Mouse (Mus musculus): ENCODE results near the gene Xxylt1. TPM values are rescaled to one million over a fixed set of nuclear protein-coding genes. Genes with fewer than 3 reads are reported as not detected.

The Xxylt1 gene
- polyA plus RNA-seq, 1 experiment from 2014 or later = 11.7 TPM

- H3K9me3 ChIP-seq (ENCODE audit: control insufficient read depth, low read length) = no peaks in the 10 kb centered on the region
- H3K9ac ChIP-seq (ENCODE audit: low read length) = no peak overlapping the region
- no peak overlapping the region for H3K4me2 ChIP-seq
- H3K27me3 ChIP-seq (ENCODE audit: control insufficient read depth, insufficient read depth, low read length) = no peaks in the 10 kb centered on the region
- ATAC-seq (ENCODE audit: low FRiP score) (no peak), DNase-seq (ENCODE audit: low spot score, missing footprints) (no peak)
- 62% methylated on average over 8 of the region's 8 CpGs for WGBS
- no peaks in the 10 kb centered on the region for H3K36me3 ChIP-seq (ENCODE audit: control insufficient read depth, insufficient read depth, low read length)
- no peak overlapping the region for H3K4me3 ChIP-seq (ENCODE audit: low read depth, low read length)
- peaks cover 13% of the 10 kb centered on the region for H3K4me1 ChIP-seq (ENCODE audit: control insufficient read depth, insufficient read depth, low read length)
- H3K27ac ChIP-seq (ENCODE audit: low read depth, low read length) = no peak overlapping the region
These were observed 57.4 kb downstream of the Xxylt1 start for GRCm38 (mm10) chr16:31023803-31024202.

GRCm38 (mm10) chr16:31022287-31022686, 58.9 kb downstream of the Xxylt1 start:
- no peak overlapping the region for H3K9ac ChIP-seq (ENCODE audit: low read length)
- no peaks in the 10 kb centered on the region for H3K36me3 ChIP-seq (ENCODE audit: control insufficient read depth, insufficient read depth, low read length)
- H3K4me1 ChIP-seq (ENCODE audit: control insufficient read depth, insufficient read depth, low read length) = peaks cover 13% of the 10 kb centered on the region
- 54% methylated on average over 5 of the region's 5 CpGs for WGBS
- H3K27me3 ChIP-seq (ENCODE audit: control insufficient read depth, insufficient read depth, low read length) = no peaks in the 10 kb centered on the region
- ATAC-seq (ENCODE audit: low FRiP score) (no peak), DNase-seq (ENCODE audit: low spot score, missing footprints) (no peak)
- H3K4me2 ChIP-seq = no peak overlapping the region
- H3K4me3 ChIP-seq (ENCODE audit: low read depth, low read length) = no peak overlapping the region
- no peak overlapping the region for H3K27ac ChIP-seq (ENCODE audit: low read depth, low read length)
- H3K9me3 ChIP-seq (ENCODE audit: control insufficient read depth, low read length) = no peaks in the 10 kb centered on the region

- H3K36me3 ChIP-seq (ENCODE audit: control insufficient read depth, insufficient read depth, low read length) = no peaks in the 10 kb centered on the region
- no peak overlapping the region for H3K4me2 ChIP-seq
- DNase-seq (ENCODE audit: low spot score, missing footprints) (no peak), ATAC-seq (ENCODE audit: low FRiP score) (no peak)
- no peak overlapping the region for H3K9ac ChIP-seq (ENCODE audit: low read length)
- H3K4me1 ChIP-seq (ENCODE audit: control insufficient read depth, insufficient read depth, low read length) = peaks cover 13% of the 10 kb centered on the region
- no peaks in the 10 kb centered on the region for H3K9me3 ChIP-seq (ENCODE audit: control insufficient read depth, low read length)
- H3K27ac ChIP-seq (ENCODE audit: low read depth, low read length) = no peak overlapping the region
- no peaks in the 10 kb centered on the region for H3K27me3 ChIP-seq (ENCODE audit: control insufficient read depth, insufficient read depth, low read length)
- H3K4me3 ChIP-seq (ENCODE audit: low read depth, low read length) = no peak overlapping the region
- WGBS = 81% methylated on average over 3 of the region's 3 CpGs
These were observed 61.7 kb downstream of the Xxylt1 start for GRCm38 (mm10) chr16:31019514-31019913.

GRCm38 (mm10) chr16:31017687-31018413, 63.4 kb downstream of the Xxylt1 start:
- ATAC-seq (ENCODE audit: low FRiP score) (no peak), DNase-seq (ENCODE audit: low spot score, missing footprints) (no peak)
- H3K27ac ChIP-seq (ENCODE audit: low read depth, low read length) = no peak overlapping the region
- no peaks in the 10 kb centered on the region for H3K9me3 ChIP-seq (ENCODE audit: control insufficient read depth, low read length)
- no peak overlapping the region for H3K4me2 ChIP-seq
- 91% methylated on average over 10 of the region's 10 CpGs for WGBS
- H3K4me3 ChIP-seq (ENCODE audit: low read depth, low read length) = no peak overlapping the region
- peaks cover 9% of the 10 kb centered on the region for H3K4me1 ChIP-seq (ENCODE audit: control insufficient read depth, insufficient read depth, low read length)
- no peaks in the 10 kb centered on the region for H3K27me3 ChIP-seq (ENCODE audit: control insufficient read depth, insufficient read depth, low read length)
- H3K36me3 ChIP-seq (ENCODE audit: control insufficient read depth, insufficient read depth, low read length) = no peaks in the 10 kb centered on the region
- H3K9ac ChIP-seq (ENCODE audit: low read length) = no peak overlapping the region

- ATAC-seq (ENCODE audit: low FRiP score) = no peak
- Histone ChIP-seq H3K9ac (ENCODE audit: low read length) (no peak overlapping the region), H3K4me2 (no peak overlapping the region), H3K4me3 (ENCODE audit: low read depth, low read length) (no peak overlapping the region), H3K4me1 (ENCODE audit: control insufficient read depth, insufficient read depth, low read length) (peaks cover 4% of the 10 kb centered on the region), H3K9me3 (ENCODE audit: control insufficient read depth, low read length) (no peaks in the 10 kb centered on the region), H3K36me3 (ENCODE audit: control insufficient read depth, insufficient read depth, low read length) (no peaks in the 10 kb centered on the region), H3K27me3 (ENCODE audit: control insufficient read depth, insufficient read depth, low read length) (no peaks in the 10 kb centered on the region), H3K27ac (ENCODE audit: low read depth, low read length) (no peak overlapping the region)
- 96% methylated on average over 2 of the region's 2 CpGs for WGBS
- DNase-seq (ENCODE audit: low spot score, missing footprints) = no peak
These were observed 64.6 kb downstream of the Xxylt1 start for GRCm38 (mm10) chr16:31016669-31017068.

GRCm38 (mm10) chr16:31016169-31016568, 65.1 kb downstream of the Xxylt1 start:
- DNase-seq (ENCODE audit: low spot score, missing footprints) (no peak), ATAC-seq (ENCODE audit: low FRiP score) (no peak)
- no peaks in the 10 kb centered on the region for H3K9me3 ChIP-seq (ENCODE audit: control insufficient read depth, low read length)
- 70% methylated on average over 8 of the region's 8 CpGs for WGBS
- H3K36me3 ChIP-seq (ENCODE audit: control insufficient read depth, insufficient read depth, low read length) = no peaks in the 10 kb centered on the region
- no peak overlapping the region for H3K4me2 ChIP-seq
- no peak overlapping the region for H3K9ac ChIP-seq (ENCODE audit: low read length)
- H3K27me3 ChIP-seq (ENCODE audit: control insufficient read depth, insufficient read depth, low read length) = no peaks in the 10 kb centered on the region
- peaks cover under 1% of the 10 kb centered on the region; the same call in 1 of the 2 replicates for H3K4me1 ChIP-seq (ENCODE audit: control insufficient read depth, insufficient read depth, low read length)
- no peak overlapping the region for H3K27ac ChIP-seq (ENCODE audit: low read depth, low read length)
- no peak overlapping the region for H3K4me3 ChIP-seq (ENCODE audit: low read depth, low read length)

GRCm38 (mm10) chr16:31015271-31015670, 66.0 kb downstream of the Xxylt1 start:
- no peak for DNase-seq (ENCODE audit: low spot score, missing footprints)
- no peaks in the 10 kb centered on the region for H3K9me3 ChIP-seq (ENCODE audit: control insufficient read depth, low read length)
- no peaks in the 10 kb centered on the region for H3K27me3 ChIP-seq (ENCODE audit: control insufficient read depth, insufficient read depth, low read length)
- H3K27ac ChIP-seq (ENCODE audit: low read depth, low read length) = no peak overlapping the region
- H3K4me1 ChIP-seq (ENCODE audit: control insufficient read depth, insufficient read depth, low read length) = no peaks in the 10 kb centered on the region
- no peak overlapping the region for H3K9ac ChIP-seq (ENCODE audit: low read length)
- no peaks in the 10 kb centered on the region for H3K36me3 ChIP-seq (ENCODE audit: control insufficient read depth, insufficient read depth, low read length)
- H3K4me3 ChIP-seq (ENCODE audit: low read depth, low read length) = no peak overlapping the region
- H3K4me2 ChIP-seq = no peak overlapping the region
- no peak for ATAC-seq (ENCODE audit: low FRiP score)
- WGBS = 84% methylated on average over 1 of the region's 1 CpGs

- no peak overlapping the region for H3K4me2 ChIP-seq
- H3K4me3 ChIP-seq (ENCODE audit: low read depth, low read length) = no peak overlapping the region
- no peaks in the 10 kb centered on the region for H3K36me3 ChIP-seq (ENCODE audit: control insufficient read depth, insufficient read depth, low read length)
- H3K9me3 ChIP-seq (ENCODE audit: control insufficient read depth, low read length) = no peaks in the 10 kb centered on the region
- no peaks in the 10 kb centered on the region for H3K4me1 ChIP-seq (ENCODE audit: control insufficient read depth, insufficient read depth, low read length)
- no peak for DNase-seq (ENCODE audit: low spot score, missing footprints)
- H3K9ac ChIP-seq (ENCODE audit: low read length) = no peak overlapping the region
- no peaks in the 10 kb centered on the region for H3K27me3 ChIP-seq (ENCODE audit: control insufficient read depth, insufficient read depth, low read length)
- no peak overlapping the region for H3K27ac ChIP-seq (ENCODE audit: low read depth, low read length)
- ATAC-seq (ENCODE audit: low FRiP score) = no peak
- 92% methylated on average over 10 of the region's 10 CpGs for WGBS
These were observed 69.0 kb downstream of the Xxylt1 start for GRCm38 (mm10) chr16:31012236-31012635.

- Histone ChIP-seq H3K4me1 (ENCODE audit: control insufficient read depth, insufficient read depth, low read length) (no peaks in the 10 kb centered on the region), H3K4me3 (ENCODE audit: low read depth, low read length) (no peak overlapping the region), H3K9me3 (ENCODE audit: control insufficient read depth, low read length) (no peaks in the 10 kb centered on the region), H3K36me3 (ENCODE audit: control insufficient read depth, insufficient read depth, low read length) (no peaks in the 10 kb centered on the region), H3K4me2 (no peak overlapping the region), H3K9ac (ENCODE audit: low read length) (no peak overlapping the region), H3K27me3 (ENCODE audit: control insufficient read depth, insufficient read depth, low read length) (no peaks in the 10 kb centered on the region), H3K27ac (ENCODE audit: low read depth, low read length) (no peak overlapping the region)
- WGBS = 94% methylated on average over 5 of the region's 5 CpGs
- ATAC-seq (ENCODE audit: low FRiP score) (no peak), DNase-seq (ENCODE audit: low spot score, missing footprints) (no peak)
These were observed 70.8 kb downstream of the Xxylt1 start for GRCm38 (mm10) chr16:31010443-31010842.
